Mouse (Mus musculus): Measurements from ENCODE around the gene Cebpg.

DNA sequence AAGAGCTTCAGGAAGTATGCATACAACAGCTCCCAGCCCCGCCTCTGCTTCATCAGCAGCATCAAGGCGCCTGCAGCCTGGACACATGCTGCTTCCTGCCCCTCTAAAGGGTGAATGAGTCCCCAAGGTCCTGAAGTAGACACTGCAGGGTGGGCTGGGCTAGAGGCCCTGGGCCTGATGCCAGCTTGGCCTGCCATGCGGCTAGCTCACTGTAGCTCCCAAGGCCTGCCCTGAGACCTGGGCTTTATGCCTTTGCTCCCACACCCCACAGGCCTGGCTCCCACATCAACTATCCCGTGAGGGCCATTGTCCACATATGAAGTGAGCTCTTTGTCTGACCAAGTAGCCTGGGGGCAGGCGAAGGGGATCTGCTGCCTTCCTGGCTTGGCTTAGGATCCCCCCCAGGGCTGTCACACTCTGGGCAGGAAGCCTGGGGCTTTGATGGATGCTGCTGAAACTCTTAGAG lies 20.1 kb downstream of the Cebpg start:
- no peak for TF ChIP-seq POLR2A (IDR thresholded peaks at IDR 0.05; ENCODE audit: borderline replicate concordance, insufficient read depth, low read length)
- no peak for TF ChIP-seq CTCF (IDR thresholded peaks at IDR 0.05; ENCODE audit: borderline replicate concordance, insufficient read depth, low read depth, low read length)
